Mouse (Mus musculus): ENCODE data around the gene Ifi214.
"Not testable (repeated sequence)": the region's sequence is repeated elsewhere in the genome, so short reads cannot be mapped to it uniquely, and the experiment has no call there.

Ifi214 gene

GRCm38 (mm10) chr1:173535791-173536190 is at the start of gene Ifi214:
Gene Ifi214 (minus strand): TSS chr1:173535957.
- DNase-seq, result not testable (repeated sequence)

GRCm38 (mm10) chr1:173579921-173580585 is 44.3 kb upstream of the Ifi214 start:
- DNase-seq, result no peak

- DNase-seq, result no peak
Observed at GRCm38 (mm10) chr1:173579079-173579478, 43.3 kb upstream of the Ifi214 start.

- DNase-seq, result not testable (repeated sequence)
Observed at GRCm38 (mm10) chr1:173550491-173551050, 14.8 kb upstream of the Ifi214 start.

- DNase-seq, result not testable (repeated sequence)
Observed at GRCm38 (mm10) chr1:173548798-173549197, 13.0 kb upstream of the Ifi214 start.

GRCm38 (mm10) chr1:173521452-173521851 is 14.3 kb downstream of the Ifi214 start:
- no peak for DNase-seq

- not testable (repeated sequence) for DNase-seq
Observed at GRCm38 (mm10) chr1:173510595-173510994, 25.2 kb downstream of the Ifi214 start.

GRCm38 (mm10) chr1:173491483-173491882 is 44.3 kb downstream of the Ifi214 start:
- DNase-seq, result not testable (repeated sequence)

- peak; percentile 28 to 29 for DNase-seq
Observed at GRCm38 (mm10) chr1:173490812-173491480, 44.8 kb downstream of the Ifi214 start, which contains the start of gene Ifi206. Gene Ifi206 (minus strand): TSS chr1:173491041.

- not testable (repeated sequence) for DNase-seq
Observed at GRCm38 (mm10) chr1:173481182-173481574, 54.6 kb downstream of the Ifi214 start.

GRCm38 (mm10) chr1:173480399-173481181 is 55.2 kb downstream of the Ifi214 start:
- not testable (repeated sequence) for DNase-seq

All from thymus, postnatal 36 days (tissue).